Mouse (Mus musculus) hindbrain, embryonic 14.5 days (tissue): ENCODE data around the gene Gpr137b. TPM values are rescaled to one million over a fixed set of nuclear protein-coding genes. Genes with fewer than 3 reads are reported as not detected.
"Not testable (repeated sequence)": the region's sequence is repeated elsewhere in the genome, so short reads cannot be mapped to it uniquely, and the experiment has no call there.

Source experiments
- ATAC-seq: fragments of 200-750 bp; cut with Nextera tagmentation; 2 replicates; pipeline ENCODE4 v1.8.0; 2017; ENCODE audit warnings: moderate number of reproducible peaks, mild to moderate bottlenecking, moderate TSS enrichment, moderate library complexity; ENCODE audit not compliant: low FRiP score
- DNase-seq: peaks from one replicate; pipeline ENCODE4 v3.0.0-alpha.2; 2015; ENCODE audit warnings: low spot score
- H3K27ac ChIP-seq: fragments of 300-500 bp; sonication (generic); 2 replicates; pipeline ENCODE4 v1.5.1; 2014; ENCODE audit warnings: mild to moderate bottlenecking, moderate library complexity
- H3K27me3 ChIP-seq: fragments of 300-500 bp; sonication (generic); 2 replicates; pipeline ENCODE4 v1.6.1; 2014; ENCODE audit warnings: mild to moderate bottlenecking, low read length, mixed read lengths; ENCODE audit not compliant: control insufficient read depth, insufficient read depth
- H3K36me3 ChIP-seq: fragments of 300-500 bp; sonication (generic); replicated peaks from 2 replicates; pipeline ENCODE4 v1.6.1; 2014; ENCODE audit not compliant: control insufficient read depth, insufficient read depth
- H3K4me1 ChIP-seq: fragments of 300-500 bp; sonication (generic); replicated peaks from 2 replicates; pipeline ENCODE4 v1.6.1; 2014; ENCODE audit warnings: antibody characterized with exemption, low read length, mixed read lengths; ENCODE audit not compliant: control insufficient read depth, insufficient read depth
- H3K4me2 ChIP-seq: fragments of 300-500 bp; sonication (generic); replicated peaks from 2 replicates; pipeline ENCODE4 v1.6.1; 2014; ENCODE audit warnings: mild to moderate bottlenecking, moderate library complexity
- H3K4me3 ChIP-seq: fragments of 300-500 bp; sonication (generic); replicated peaks from 2 replicates; pipeline ENCODE4 v1.5.1; 2014; ENCODE audit warnings: mild to moderate bottlenecking, low read length
- H3K9ac ChIP-seq: fragments of 300-500 bp; sonication (generic); 2 replicates; pipeline ENCODE4 v1.6.1; 2014
- H3K9me3 ChIP-seq: fragments of 300-500 bp; sonication (generic); 2 replicates; pipeline ENCODE4 v1.6.1; 2016; ENCODE audit warnings: low read length; ENCODE audit not compliant: control insufficient read depth
- WGBS: fragments of 180-500 bp; shearing (Covaris S2); extraction: QIAGEN DNeasy Blood & Tissue Kit; methylation state at CpG from one replicate; pipeline ENCODE4 v1.1.7; 2014; 5-methylcytosine and 5-hydroxymethylcytosine counted together
- polyA plus RNA-seq: library from polyadenylated mRNA; unstranded; fragments of >200 nt; fragmentation: Nextera tagmentation; extraction: Ambion mirVana; gene quantifications from 2 replicates; pipeline ENCODE4 v1.2.1, GENCODE M21; 2014

Gpr137b gene
- polyA plus RNA-seq, result 27.3 and 30.2 TPM in 2 replicates

DNA sequence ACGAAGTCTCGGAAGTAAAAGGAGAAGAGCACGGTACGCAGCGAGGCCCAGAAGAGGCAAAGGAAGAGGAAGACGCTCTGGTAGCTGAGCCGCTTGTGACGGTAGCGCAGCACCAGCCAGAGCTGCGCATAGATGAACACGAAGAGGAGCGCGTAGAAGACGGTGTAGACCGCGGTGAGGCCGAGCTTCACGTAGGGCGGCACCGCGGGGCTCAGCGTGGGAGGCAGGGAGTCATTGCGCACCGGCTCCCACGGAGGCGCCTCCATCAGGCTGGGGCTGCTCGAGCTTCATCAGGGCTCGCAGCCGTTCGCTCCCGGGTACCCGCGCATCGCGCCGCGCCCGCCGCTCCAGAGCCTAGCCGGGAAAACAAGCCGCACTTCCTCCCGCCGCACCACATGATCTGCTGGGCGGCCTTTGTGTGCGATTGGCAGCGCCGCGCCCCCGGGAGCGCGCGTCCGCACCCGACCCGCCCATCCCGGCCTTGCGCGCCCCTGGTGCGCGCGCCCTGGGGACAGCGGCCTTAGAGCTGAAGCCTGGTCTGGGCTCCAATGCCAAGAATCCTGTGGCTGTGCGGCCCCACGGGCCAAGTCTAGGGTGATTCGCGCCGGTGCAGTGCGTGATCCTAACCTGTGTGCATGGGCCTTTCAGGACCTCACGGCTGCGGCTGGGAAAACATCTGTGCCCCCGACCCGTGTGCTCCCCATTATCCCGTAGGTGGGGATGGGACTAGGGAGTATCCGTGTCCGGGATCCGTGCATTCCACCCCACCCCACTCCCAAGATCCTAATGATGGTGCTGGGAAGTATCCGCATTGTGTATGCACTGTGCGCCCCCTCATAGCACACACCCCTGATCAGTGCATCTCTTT, at the start of gene Gpr137b:
Gene Gpr137b, minus strand, starts transcription at position 787 of the 868 bp plus-strand sequence.
- peak; percentile 91 for ATAC-seq
- H3K36me3 ChIP-seq, H3K27me3 ChIP-seq, H3K9me3 ChIP-seq, H3K4me1 ChIP-seq: not testable (repeated sequence)
- Histone ChIP-seq H3K27ac (peak within 1 kb of the TSS; percentile 75; the same call in 1 of the 2 replicates), H3K4me3 (peak within 1 kb of the TSS; percentile 36), H3K4me2 (peak within 1 kb of the TSS; percentile 52), H3K9ac (peak within 1 kb of the TSS; percentile 57; the same call in 1 of the 2 replicates)
- WGBS, result under 1% methylated on average over 35 of the region's 78 CpGs
- peak; percentile 55 for DNase-seq

DNA sequence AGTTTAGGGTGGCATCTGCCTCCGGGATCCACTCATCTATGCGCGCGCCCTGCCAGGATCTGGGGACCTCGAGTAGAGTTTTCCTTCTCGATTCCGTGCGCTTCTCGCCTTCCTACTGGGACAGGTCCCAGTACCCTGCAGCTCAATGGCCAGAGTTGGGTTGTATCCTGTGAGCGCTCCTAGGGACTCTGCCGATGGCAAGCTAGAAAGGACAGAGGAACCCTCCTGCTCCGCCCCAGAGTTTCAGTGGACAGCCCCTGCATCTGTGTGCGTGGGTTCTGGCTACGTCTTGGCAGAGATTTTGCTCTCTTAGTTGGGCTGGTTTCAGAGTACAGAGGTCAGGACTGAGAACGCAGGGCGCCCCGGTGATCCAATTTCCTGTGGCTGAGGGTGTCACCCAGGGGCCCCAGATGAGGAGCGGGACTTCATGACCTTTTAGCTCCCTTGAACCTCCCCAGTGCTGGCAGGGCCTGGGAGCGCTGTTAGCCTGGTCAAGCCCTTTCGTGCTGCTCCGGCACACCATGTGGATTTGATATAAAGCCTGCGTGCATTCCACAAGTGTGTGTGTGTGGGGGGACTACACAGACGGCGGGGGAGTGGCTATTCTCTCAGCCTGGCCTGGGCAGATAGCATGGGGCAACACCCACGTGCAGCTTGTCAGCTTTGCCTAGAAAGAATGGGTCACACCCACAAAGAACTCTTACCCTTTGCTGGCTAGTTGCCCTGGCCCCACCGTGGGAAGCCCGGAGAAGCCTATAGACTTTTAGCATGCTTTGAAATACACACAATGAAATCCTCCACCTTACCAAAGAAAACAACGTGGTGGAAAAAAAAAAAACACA, 44.5 kb upstream of the Gpr137b start:
- H3K4me2 ChIP-seq, H3K36me3 ChIP-seq, H3K9me3 ChIP-seq, DNase-seq, H3K27me3 ChIP-seq, H3K9ac ChIP-seq, H3K27ac ChIP-seq, H3K4me3 ChIP-seq, H3K4me1 ChIP-seq: not testable (repeated sequence)
- WGBS, result 6% methylated on average over 13 of the region's 28 CpGs
- ATAC-seq, result peak; percentile 36; the same call in 1 of the 2 replicates

DNA sequence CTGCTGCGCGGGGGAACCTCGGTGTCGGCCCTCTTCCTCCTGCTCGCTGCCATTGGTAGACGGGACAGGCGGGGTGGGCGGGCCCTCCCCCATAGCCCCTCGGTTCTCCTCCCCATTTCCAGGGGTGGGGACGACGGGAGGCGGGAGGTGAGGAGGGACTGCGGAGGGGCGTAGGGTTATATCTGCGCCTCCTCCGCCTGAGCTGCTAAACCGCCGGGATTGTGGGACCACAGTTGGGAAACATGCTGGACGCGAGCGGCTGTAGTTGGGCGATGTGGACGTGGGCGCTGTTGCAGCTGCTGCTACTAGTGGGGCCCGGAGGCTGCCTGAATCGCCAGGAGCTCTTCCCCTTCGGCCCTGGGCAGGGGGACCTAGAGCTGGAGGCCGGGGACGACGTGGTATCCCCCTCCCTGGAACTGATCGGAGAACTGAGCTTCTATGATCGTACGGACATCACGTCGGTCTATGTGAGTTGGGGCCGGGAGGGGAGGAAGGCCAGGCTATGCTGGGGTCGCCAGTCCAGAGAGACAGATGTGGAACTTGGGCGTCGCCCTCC, 43.7 kb upstream of the Gpr137b start, which contains the start of gene Nid1:
Gene Nid1, plus strand, starts transcription at position 92 of the 556 bp plus-strand sequence.
- WGBS, result 0% methylated on average over 14 of the region's 39 CpGs
- not testable (repeated sequence) for H3K27me3 ChIP-seq, DNase-seq, H3K9me3 ChIP-seq, H3K27ac ChIP-seq, H3K9ac ChIP-seq, H3K4me1 ChIP-seq, H3K36me3 ChIP-seq
- Histone ChIP-seq H3K4me3 (peak within 1 kb of the TSS; percentile 22), H3K4me2 (peak within 1 kb of the TSS; percentile 42)
- peak; percentile 77 for ATAC-seq

DNA sequence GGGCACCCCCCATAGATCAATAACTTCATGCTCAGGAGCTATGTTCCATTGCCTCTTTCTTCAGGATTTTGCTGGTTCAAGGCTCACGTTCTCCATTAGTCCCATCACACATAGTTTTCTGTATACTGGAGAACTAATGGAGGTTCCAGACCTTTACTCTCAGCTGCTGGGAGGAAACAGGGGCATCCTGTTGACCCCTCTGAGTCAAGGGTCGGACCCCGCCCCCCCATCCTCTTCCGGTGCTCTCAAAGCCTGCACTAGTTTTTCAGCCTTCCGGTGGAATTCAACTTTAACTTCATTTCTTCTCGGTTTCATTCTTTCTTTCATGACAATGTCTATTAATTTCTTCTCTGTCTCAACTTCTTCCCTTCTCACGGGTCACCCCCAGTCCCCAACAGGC, 42.3 kb upstream of the Gpr137b start:
- H3K27me3 ChIP-seq, H3K4me1 ChIP-seq, H3K27ac ChIP-seq, ATAC-seq, DNase-seq, H3K9me3 ChIP-seq, H3K4me3 ChIP-seq, H3K4me2 ChIP-seq, H3K9ac ChIP-seq, H3K36me3 ChIP-seq: not testable (repeated sequence)
- 90% methylated on average over 3 of the region's 7 CpGs for WGBS

DNA sequence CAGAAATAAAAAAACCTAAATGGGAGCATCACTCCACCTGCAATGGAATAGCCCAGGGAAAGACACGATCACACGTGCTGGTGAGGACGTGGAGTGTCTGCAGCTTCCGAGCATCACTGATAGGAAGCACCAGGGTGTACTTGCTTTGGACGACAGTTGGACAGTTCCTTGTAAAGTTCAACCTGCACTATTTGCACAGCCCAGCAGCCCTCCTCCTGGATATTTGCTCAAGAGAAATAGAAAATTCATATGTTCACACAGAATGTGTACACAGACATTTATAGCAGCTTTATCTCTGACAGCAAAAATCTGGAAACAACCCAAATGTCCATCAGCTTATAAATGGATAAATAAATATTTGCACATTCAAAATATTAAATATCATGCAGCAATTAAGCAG, 29.5 kb upstream of the Gpr137b start:
- H3K27me3 ChIP-seq, H3K4me3 ChIP-seq, H3K9me3 ChIP-seq, H3K4me1 ChIP-seq, DNase-seq, H3K9ac ChIP-seq, H3K4me2 ChIP-seq, H3K36me3 ChIP-seq, H3K27ac ChIP-seq, ATAC-seq: not testable (repeated sequence)
- 73% methylated on average over 1 of the region's 5 CpGs for WGBS

DNA sequence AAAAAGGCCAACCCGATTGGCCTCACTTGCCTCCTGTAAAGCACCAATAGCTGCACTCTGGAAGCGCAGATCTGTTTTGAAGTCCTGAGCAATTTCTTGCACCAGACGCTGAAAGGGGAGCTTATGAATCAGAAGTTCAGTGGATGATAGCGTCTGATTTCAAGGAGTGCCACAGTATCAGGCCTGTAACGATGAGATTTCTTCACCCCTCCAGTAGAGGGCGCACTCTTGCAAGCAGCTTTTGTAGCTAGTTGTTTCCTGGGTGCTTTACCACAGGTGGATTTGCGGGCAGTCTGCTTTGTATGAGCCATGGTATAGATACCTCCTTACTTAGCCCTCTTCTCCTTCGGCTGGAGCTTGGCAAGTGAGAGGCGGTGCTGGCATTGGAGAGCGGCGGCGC, 25.0 kb upstream of the Gpr137b start:
- not testable (repeated sequence) for H3K27ac ChIP-seq, H3K9me3 ChIP-seq, H3K27me3 ChIP-seq, DNase-seq, H3K36me3 ChIP-seq, H3K4me2 ChIP-seq, H3K4me3 ChIP-seq, H3K9ac ChIP-seq, H3K4me1 ChIP-seq, ATAC-seq
- 93% methylated on average over 6 of the region's 12 CpGs for WGBS

DNA sequence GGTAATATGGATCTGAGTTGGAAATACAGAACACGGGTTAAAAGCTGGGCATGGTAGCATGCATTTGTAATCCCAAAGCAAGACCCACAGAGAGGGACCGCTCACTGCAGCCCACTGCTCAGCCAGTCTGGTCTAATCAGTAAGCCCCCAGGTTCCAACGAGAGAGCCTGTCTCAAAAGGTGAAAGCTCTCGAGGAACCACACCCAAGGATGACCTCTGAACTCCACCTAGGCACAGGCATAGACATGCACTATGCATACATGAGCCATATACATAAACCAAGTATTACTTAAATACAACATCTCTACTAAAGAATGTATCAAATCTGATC, 22.2 kb upstream of the Gpr137b start:
- 86% methylated on average over 2 of the region's 4 CpGs for WGBS
- H3K36me3 ChIP-seq, H3K9ac ChIP-seq, H3K27me3 ChIP-seq, H3K4me1 ChIP-seq, DNase-seq, H3K9me3 ChIP-seq, H3K4me3 ChIP-seq, H3K27ac ChIP-seq, H3K4me2 ChIP-seq: not testable (repeated sequence)
- ATAC-seq, result peak; percentile 57; the same call in 1 of the 2 replicates

DNA sequence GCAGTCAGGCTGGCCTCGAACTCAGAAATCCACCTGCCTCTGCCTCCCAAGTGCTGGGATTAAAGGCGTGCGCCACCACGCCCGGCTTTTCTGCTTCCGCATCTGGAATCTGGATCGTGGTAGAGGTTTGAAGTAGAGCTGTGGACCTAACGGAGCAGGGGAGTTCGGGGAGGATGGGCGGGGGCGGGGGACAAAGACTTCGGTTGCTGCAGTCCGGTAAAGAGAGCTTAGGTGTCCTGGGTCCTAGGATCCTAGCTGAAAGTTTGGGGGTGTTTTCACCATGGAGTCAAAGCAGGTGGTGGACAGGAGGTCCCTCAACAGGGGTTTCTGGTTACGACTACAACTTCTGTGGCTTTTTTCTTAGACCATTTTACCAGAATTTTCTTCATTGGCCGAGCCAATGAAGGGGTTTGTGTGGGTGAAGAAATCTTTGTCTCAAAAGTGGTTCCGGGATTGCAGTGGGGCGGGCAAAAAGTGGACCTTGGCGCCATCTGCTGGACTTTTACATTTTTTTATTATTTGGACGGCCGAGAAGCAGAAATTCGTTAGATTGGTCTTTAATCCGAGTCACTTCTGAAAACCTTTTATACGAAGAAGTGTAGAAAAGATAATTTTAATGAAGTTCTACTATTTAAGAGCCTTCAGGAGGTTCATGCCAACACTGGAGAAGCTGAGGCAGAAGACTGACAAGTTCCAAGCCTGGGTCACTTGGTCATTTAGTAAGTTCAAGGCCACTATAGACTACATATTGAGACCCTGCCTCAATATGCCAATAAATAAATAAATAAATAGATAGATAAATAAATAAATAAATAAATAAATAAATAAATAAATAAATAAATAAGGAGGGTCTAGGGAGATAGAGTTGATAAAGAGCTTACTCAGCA, 21.5 kb upstream of the Gpr137b start:
- H3K4me3 ChIP-seq, H3K36me3 ChIP-seq, H3K4me1 ChIP-seq, H3K9me3 ChIP-seq, H3K9ac ChIP-seq, H3K27ac ChIP-seq, H3K27me3 ChIP-seq: not testable (repeated sequence)
- DNase-seq (peak; percentile 79), ATAC-seq (peak; percentile 75)
- whole genome bisulfite sequencing, result 38% methylated on average over 23 of the region's 23 CpGs
- H3K4me2 ChIP-seq, result peak overlapping the region; percentile 27; the same call in 1 of the 2 replicates
